Mouse (Mus musculus): ENCODE data around the gene Klf7.
"Not testable (repeated sequence)": the region's sequence is repeated elsewhere in the genome, so short reads cannot be mapped to it uniquely, and the experiment has no call there.

Gene Klf7

DNA sequence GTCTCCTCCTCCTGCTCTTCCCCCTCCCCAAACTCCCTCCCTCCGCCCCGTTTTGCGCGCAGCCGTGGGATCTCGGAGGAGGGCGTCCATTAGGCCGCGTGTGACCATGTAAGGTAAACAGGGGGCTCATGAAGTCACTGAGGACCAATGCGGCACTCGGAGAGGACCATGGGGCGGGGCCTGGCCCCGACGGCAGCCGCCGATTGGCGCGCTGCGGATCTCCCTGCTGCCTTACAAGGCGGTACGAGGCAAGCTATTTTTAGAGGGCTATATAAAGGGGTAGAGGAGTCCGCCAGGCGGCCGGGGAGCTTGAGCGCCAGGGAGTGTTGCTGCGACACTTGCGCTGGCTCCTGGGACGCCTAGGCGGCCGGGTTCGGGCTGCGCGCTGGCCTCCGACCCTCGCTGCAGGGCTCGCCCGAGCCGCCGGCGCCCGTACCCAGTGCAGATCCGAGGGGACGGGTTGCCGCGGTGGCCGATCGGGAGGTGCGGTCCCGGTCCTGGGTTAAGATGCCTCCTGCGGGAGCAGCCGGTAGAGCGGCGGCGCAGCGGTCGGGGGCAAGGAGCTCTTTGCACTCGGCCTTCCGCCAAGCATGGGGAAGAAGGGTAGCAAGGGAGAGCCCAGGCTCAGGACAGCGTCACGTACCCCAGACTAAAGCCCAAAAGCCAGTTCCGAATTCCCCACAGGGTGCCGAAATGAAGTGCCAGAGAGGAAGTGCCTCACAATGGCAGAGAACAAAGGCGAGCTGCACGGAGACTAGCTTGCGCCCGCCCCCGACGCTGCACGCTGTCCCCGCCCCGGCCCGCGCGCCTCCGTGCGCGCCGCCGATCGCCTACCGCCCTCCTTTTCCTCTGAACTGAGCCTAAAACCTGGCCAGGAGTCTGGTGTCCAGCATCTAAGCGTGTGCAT lies at the start of gene Klf7:
TSS of gene Klf7 (minus strand) at position 724 of the 907 bp plus-strand sequence.
- in situ Hi-C loops (cut with MboI, MseI) = no loop called here

DNA sequence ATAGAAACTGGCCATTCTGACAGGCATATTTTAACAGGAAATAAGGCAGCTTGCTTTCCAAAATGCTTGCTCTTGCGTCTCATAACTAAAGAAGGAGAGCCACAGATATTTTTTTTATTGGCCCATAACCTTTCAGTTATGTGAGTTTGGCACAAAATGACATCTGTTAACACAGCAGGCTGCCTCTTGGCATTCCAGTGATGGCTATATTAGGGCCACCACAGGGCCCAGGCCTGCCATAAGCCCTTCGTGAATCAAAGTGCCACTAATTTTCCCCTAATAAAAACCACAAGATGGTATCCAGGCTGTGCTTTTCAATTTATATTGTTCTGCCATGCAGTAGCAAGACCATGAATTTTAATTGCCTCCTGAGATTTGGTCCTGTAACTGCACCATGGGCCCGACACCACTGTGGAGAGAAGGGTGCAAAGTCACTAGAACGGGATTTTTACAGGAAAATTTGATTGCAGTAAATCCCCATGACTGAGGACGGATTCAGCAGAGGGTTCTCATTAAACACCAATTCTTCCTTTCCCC lies 42.5 kb upstream of the Klf7 start:
- in situ Hi-C loops (cut with MboI, MseI) = no loop called here

DNA sequence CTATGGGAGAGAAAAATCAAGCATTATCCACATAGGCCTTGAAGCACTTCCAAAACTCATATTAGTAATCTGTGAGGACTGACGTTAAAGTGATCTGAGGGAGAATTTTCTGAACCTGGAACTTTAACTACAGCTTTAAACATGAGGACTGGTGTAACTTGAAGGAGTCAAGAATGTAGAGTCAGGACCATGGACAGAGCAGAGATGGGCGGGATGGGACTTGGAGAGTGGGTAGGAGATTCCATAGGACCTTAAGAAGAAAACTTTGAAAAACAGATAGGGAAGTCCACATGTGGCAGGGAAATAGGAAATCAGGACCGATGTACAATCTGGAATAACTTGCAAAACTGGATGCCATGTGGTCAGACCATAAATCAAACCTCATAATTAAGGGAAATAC lies 36.7 kb upstream of the Klf7 start:
- in situ Hi-C loops (cut with MboI, MseI) = loop anchor here (5.0 kb wide), 1 partner anchor 49 kb away; no protein-coding TSS in a partner anchor

DNA sequence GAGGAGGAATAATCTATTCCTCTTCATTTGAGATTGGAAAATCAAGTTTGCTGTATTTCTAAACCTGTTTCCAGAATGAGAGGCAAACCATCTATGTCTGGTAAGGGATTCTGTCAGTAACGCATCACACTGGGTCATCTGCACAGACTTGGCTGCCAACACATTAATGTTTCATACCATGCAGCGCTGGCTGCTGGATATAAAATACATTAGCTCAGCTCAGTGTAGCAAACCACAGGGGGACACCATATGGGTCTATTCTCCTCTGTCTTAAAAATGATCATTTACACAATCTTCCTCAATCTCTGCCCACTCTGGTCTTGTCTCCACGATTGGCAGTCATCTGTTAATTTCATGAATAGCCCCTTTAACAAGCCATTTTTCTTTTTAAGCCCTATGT lies 27.1 kb upstream of the Klf7 start:
- in situ Hi-C loops (cut with MboI, MseI) = no loop called here

DNA sequence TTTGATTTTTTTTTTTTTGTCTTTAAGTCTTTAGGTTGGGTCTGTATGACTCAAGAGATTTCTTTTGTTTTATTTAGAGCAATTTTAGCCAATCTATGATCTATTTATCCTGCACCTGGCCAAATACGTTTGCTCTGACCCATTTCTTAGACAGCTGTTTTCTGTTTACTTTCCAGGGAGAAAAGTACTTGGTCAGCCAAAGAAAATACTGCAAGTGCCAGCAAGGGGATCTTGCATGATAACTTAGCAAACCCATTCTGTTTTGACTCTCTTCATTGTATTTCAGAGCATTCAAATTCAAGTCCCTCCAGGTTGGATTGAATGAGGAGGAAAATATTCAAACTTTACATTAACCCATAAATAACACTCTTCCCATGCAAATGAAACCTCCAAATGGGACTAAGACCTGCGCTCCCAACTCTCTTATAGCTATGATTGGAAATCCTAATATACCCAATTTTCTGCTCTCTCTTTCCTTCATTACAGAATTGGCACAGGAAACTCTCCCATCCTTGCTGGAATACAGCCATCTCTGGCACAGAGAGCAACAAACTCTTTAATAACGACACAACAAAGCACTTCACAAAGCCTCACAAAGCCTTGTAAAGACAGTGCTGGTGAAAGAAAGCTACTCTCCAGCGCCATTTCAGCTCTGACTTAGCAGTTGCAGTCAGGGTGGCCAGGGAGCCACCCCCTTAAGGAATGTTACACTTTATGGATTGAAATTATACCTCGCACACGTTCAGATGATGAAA lies 20.8 kb upstream of the Klf7 start:
- in situ Hi-C loops (cut with MboI, MseI) = no loop called here

DNA sequence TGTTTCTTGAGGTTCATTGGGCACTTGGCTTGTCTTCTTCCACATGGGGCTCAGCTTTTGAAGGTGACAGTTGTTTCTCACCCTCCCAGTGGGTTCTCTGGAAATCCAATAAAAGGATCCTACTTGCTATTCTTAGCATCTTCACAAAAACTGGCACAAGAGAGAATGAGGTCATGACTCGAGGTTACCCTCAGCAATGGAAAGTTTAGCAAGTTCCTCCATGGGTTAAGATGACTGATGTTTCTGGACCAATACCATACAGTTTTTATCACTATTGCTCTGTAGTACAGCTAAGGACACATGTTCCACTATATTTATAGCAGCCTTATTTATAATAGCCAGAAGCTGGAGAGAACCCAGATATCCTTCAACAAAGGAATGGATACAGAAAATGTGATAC lies 12.4 kb upstream of the Klf7 start:
- in situ Hi-C loops (cut with MboI, MseI) = loop anchor here (5.0 kb wide), 1 partner anchor 472 kb away; no protein-coding TSS in a partner anchor

DNA sequence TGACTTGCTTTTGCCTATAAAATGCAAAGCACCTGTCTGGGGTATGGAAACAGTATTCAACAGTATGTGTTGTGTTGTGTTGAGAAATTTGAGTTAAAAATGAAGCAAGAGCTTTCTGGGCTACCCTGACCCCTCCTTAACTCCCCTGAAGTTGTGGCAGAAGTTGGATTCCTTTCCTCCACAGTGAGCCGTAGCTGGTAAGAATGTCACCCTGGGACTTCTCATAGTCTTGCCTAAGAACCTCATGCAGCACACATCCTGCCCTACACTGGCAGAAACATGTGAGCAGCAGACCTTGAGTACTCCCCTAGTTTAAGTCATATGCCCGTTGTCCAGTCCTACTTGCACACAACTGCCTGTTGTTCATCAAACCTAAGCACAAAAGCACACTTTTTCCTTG lies 4.7 kb upstream of the Klf7 start:
- in situ Hi-C loops (cut with MboI, MseI) = no loop called here

DNA sequence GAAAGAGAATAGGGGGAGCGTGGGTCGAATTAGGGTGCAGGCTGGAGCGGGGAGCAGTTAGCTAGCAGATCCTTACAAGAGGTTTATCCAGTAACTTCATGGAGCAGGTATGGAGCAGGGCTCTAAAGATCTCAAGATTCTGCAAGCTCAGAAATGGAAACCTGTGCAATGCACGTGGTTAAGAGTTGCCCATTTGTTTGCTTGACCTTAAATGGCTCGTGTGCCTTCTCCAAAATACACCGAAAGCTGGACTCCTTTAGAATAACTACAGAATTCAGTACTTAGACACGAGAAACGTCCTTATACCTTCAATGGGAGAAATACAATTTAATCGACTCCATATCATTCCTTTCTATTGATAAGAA lies 366 bp upstream of the Klf7 start:
- in situ Hi-C loops (cut with MboI, MseI) = no loop called here

DNA sequence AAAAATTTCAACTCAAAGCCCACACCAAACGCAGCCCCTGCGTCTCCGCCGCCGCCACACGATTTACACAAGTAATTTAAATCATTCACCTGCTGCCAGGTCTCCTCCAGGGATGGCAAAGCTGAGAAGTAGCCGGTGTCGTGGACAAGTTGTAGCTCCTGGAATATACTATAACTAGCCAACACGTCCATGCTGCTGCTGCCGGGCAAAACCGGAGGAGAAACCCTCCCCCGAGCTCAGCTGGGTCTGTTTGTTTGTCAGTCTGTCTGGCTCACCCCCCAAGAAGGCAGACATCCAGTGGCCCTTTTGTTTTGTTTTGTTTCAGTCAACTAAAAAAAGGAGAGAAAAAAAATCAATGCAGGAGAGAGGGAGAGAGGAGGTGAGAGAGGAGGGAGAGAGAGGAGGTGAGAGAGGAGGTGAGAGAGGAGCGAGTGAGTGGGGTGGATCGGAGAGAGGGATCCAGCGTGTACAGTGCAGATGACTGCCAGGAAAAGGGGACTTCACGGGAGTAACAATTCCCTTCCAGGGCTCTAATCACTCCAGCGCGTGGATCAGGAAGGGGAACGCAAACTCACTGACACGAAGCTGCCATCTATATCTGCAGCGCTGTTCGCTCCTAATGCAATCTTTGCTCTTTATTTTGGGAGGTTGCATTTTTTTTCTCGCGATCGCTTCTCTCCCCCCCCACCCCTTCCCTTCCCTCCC lies 1.1 kb downstream of the Klf7 start:
- in situ Hi-C loops (cut with MboI, MseI) = no loop called here

DNA sequence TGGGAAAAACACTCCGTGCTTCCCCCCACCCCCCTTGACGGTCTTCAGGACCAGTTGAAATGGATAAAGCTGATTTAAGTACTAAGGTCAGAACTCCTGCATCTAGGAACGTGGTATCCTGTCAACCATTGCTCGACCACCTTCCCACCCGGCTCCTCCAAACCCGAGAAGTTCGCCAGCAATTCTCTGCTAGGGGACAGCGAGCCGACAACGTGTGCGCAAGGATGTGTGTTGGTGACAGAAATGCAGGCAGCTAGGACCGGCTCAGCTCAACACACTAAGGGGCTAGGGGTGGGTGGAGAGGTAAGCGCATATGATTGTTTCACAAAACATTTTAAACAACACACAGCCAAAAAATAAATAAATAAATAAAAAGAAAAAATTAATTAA lies 1.7 kb downstream of the Klf7 start:
- in situ Hi-C loops (cut with MboI, MseI) = no loop called here

DNA sequence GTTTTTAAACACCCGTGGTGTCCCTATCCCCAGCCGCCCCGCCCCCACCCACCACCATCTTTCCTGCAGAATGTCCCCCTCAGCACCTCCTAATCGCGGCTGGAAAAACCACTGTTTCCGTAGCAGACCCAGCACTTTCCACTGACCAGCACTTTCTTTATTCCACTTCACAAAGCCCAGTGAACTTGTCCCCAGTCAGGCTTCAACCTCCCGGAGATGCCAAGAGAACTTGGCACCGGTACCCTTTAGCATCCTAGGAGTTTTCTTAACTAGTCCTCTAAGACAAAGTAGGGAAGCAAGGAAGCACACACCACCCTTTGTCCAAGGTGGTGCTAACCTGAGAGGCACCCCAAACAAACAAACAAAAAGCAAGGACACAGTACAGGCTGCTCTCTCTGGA lies 2.2 kb downstream of the Klf7 start:
- in situ Hi-C loops (cut with MboI, MseI) = loop anchor here (5.0 to 10.0 kb wide), 2 partner anchors 115 to 187 kb away; no protein-coding TSS in a partner anchor

DNA sequence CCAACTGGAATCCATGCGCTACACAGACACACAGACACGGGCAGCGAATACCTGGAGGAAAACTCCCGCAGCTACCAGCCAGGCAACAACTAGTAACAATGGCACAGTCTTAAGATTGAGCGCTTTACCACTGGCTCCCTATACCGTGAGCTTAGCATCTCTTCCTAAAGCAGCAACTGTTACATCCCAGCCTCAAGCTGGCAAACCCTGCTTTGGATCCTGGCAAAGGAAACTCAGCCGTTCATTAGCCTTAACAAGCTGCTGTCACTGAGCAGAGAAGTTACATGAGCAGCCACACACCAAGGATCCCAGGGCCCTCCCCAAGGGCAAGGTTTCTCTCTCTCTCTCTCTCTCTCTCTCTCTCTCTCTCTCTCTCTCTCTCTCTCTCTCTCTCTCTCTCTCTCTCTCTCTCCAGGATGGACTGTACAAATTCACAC lies 2.7 kb downstream of the Klf7 start:
- in situ Hi-C loops (cut with MboI, MseI) = loop anchor here (5.0 to 10.0 kb wide), 2 partner anchors 115 to 188 kb away; no protein-coding TSS in a partner anchor

DNA sequence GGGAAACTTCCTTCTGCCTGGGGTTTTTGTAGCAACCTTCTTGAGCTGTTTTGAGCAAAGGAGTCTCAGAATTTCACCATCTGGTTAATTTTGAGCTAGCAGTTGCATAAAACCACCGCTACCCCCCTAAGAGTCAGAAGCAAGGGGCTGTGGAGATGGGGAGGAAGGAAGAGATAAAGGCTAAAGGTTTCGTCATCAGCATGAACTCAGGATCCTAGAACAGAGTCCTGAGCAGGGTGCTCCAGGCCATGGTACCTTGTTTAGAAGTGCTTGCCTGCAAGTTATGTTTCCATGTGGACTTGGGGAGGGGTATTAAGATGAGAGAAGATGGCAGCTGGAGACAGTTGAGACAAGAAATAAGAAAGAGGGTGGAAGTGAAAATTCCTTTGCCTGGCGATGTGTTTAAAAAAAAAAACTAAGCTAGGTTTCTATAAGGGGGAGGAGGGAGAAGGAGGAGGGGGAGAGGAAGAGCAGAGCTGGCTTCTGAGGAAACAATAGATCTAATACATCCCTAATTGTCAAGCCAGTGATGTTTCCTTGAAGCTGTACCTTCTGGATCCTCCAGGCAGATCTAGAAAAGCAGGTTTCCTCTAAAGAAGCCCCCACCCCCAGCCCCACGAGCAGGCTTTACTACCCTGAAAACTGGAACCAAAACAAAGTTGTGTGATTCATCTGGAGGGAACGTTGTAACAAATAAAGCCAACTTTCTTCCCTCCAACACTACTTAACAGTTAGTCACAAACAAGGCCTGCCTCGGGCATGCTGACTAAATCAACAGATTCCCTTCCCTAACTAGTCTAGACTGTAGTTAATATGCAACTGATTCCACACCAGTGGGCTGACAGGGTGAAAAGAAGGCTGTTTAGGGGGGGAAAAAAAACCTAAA lies 3.6 kb downstream of the Klf7 start:
- in situ Hi-C loops (cut with MboI, MseI) = loop anchor here (5.0 to 10.0 kb wide), 2 partner anchors 114 to 189 kb away; no protein-coding TSS in a partner anchor

DNA sequence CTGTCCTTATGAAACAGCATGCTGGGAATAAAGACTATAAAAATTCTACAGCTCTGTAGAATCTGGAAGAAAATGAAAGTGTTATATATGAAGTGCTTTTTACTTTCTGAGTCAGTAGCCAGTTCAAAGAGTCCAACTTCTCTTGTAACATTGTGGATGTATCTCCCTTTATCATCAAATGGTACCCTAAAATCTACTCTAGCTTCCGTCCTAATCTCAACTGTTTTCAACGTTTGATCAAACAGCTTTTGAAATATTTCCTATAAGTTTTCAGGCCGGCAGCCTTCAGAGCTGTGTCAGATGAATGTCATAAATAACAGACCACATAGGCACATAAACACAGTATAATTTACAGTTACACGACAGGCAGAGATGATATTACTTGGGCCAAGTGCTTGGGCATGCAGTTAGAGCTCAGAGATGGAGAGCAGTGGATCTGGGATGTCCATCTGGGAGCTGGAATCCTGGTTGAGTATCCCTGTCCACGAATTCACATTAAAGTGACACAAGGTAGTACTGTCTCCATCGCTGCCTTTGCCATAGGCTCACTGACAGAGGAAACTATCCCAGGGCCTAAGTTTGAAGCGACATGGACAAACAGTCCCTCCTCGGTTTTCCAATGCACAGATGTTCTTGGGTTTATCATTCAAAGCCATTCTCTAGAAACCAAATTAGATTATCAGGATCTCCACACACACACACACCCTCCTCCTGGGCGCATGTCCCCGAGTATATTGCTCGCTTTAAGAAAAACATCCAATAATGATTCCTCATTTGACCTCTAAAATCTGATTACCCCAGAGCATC lies 4.4 kb downstream of the Klf7 start:
- in situ Hi-C loops (cut with MboI, MseI) = loop anchor here (5.0 to 10.0 kb wide), 2 partner anchors 113 to 190 kb away; no protein-coding TSS in a partner anchor

DNA sequence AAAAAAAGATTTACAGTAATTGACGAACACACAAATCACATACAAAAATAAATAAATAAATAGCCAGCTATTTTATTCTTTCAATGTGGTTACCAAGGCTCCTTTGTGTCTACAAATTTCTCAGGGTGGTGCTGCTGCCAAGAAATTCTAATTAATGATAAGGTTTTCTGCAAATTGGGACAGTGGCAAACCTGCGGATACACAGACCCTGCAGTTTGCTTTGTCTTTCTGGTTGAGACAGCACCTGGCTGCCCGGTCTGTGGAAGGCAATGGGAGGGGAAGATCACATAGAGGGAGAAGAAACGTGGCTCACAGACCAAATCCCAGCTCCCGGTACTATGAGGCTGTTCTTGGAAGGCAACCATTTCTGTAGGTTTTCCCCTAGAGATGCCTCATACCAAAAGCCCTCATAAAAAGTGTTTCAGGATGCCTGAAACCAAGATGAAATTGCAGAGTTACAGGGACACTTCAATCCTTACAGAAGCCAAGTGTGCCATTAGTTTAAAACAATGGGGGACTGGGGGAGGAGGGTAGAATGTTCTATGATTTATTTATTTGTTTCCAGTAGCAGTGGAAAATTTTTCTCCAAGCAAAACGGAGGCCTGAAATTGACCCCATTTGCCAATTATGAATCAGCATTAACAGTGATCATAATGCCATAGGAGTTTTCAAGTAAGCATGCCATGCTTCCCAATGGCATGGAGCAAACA lies 5.2 kb downstream of the Klf7 start:
- in situ Hi-C loops (cut with MboI, MseI) = loop anchor here (5.0 to 10.0 kb wide), 2 partner anchors 112 to 190 kb away; no protein-coding TSS in a partner anchor

DNA sequence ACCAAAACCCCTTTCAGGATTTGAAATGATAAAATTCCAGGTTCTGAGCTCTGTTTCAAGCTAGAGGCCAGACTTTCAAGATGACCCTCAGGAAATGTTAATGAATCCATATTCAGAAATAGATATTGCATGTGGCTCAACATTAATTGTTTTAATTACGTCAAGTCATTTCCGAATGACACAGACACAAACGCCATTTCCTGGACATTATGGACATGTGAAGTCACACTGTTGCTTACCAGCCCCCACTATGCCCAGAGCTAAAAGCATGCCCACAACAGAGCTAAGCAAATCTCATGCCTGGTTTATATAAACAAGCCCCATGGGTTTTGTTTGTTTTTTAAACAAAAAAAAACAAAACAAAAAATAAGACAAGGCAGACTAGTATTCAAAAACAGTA lies 7.5 kb downstream of the Klf7 start:
- in situ Hi-C loops (cut with MboI, MseI) = loop anchor here (5.0 to 10.0 kb wide), 2 partner anchors 110 to 418 kb away; partner anchors contain the start of gene Creb1

DNA sequence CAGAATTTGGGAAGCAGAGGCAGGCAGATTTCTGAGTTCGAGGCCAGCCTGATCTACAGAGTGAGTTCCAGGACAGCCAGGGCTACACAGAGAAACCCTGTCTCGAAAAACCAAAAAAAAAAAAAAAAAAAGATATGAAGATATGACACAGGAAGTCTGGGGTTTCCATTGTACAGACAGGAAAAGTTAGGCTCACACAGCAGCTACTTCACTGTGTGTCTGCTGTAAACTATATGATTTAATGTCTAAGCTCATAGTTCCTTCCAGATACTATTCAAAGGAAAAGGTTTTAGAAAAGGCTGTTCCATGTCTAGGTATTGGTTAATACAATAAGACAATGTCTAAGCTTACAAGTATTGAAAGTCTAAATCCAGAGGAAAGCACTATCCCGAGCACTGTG lies 13.4 kb downstream of the Klf7 start:
- in situ Hi-C loops (cut with MboI, MseI) = not testable (repeated sequence)

DNA sequence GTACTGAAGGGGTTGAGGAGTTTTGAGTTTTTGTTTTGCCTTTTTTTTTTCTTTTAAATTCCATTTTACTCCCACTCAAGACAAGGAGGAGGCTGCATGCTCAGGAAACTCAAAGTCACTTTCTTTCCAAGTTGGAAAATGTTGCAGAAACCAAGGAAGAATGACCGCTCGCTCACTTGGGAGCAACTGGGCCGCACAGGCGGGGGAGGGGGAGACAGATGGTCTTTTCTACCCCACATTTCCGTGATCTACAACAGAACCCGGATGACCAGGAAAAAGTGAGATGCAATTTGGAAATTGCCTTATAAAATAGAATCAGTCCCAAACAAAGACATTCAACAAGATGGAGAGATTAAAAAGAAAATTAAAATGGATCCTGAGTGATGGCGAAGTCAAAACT lies 14.6 kb downstream of the Klf7 start:
- in situ Hi-C loops (cut with MboI, MseI) = no loop called here

DNA sequence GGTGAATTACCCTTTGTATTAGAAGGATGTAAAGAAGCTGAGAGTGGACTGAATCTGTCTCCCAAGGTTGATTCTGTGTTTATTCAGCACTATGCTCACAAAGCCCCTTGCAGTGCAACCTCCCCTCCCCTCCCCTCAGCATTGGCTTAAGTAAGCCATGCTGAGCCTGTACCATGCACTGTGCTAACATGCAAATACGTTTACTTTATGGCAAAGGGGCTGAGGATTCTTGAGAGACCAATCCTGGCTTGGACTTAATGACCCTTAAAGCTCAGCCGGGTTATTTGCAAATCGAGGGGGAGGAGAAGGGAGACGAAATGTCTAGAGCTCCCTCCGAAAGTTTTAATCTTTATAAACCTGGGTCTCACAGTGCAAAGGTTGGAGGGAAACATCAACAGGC lies 16.0 kb downstream of the Klf7 start:
- in situ Hi-C loops (cut with MboI, MseI) = no loop called here
